Mouse (Mus musculus) Patski (cell line): ENCODE measurements at regions not wholly inside any gene's neighbourhood (a gene's known extent, or its start where the extent isn't known, plus 50 kb on each side); places are given as distances from the start of the nearest gene placed in this dataset.

Experiments
- ATAC-seq: fragments of 100-300 bp; one replicate; pipeline ENCODE4 v1.8.0; 2021
- CTCF ChIA-PET: fragments of 350-600 bp; sonication (Branson Sonifier 250); formaldehyde crosslinking; loops from one replicate; lab custom pipeline; 2022; ENCODE audit warnings: inconsistent platforms; lab: Charles Lee
- POLR2A ChIA-PET: fragments of 350-600 bp; sonication (Branson Sonifier 250); formaldehyde crosslinking; loops from one replicate; lab custom pipeline; 2022; ENCODE audit warnings: antibody characterized with exemption, inconsistent platforms; lab: Charles Lee
- DNase-seq: peaks from one replicate; pipeline ENCODE4 v3.0.0-alpha.2; 2011; ENCODE audit warnings: low read depth, low spot score
- H3K27me3 ChIP-seq: fragments of 371-371 bp; one replicate; pipeline ENCODE4 v1.5.1; 2021
- CTCF ChIP-seq: fragments of 100-300 bp; IDR thresholded peaks from one replicate; pipeline ENCODE4 v1.5.1; 2021
- in situ Hi-C: fragments of 300-500 bp; cut with MboI; formaldehyde crosslinking; loops from 3 replicates; pipeline ENCODE4 v1.11.1; 2018; ENCODE audit warnings: low pct_unique_long_range_greater_than_20kb, mixed read lengths

GRCm38 (mm10) chr5:33548800-33549199 lies 80.6 kb downstream of the Fam53a start:
- CTCF ChIA-PET = interaction anchor here (1.1 kb wide), 1 partner anchor 14 kb away, joined by 3 read pairs; no protein-coding TSS in a partner anchor
- peaks cover 17% of the 10 kb centered on the region for H3K27me3 ChIP-seq
- ATAC-seq (no peak), DNase-seq (no peak)
- POLR2A ChIA-PET = no interaction called here
- in situ Hi-C loops = no loop called here
- no peak for TF ChIP-seq CTCF

- peak; percentile 33 for ATAC-seq
- ChIA-PET POLR2A (no interaction called here), CTCF (interaction anchor here (1.0 to 2.8 kb wide), 11 partner anchors 10 to 150 kb away, joined by 3 to 17 read pairs (median 3); no protein-coding TSS in a partner anchor)
- in situ Hi-C loops = no loop called here
- peak; percentile 88 for TF ChIP-seq CTCF
- no peak for DNase-seq
- H3K27me3 ChIP-seq = peaks cover 24% of the 10 kb centered on the region
These were observed 86.1 kb downstream of the Fam53a start for GRCm38 (mm10) chr5:33543372-33543771.

GRCm38 (mm10) chr5:33542643-33543042 lies 86.8 kb downstream of the Fam53a start:
- ATAC-seq (no peak), DNase-seq (no peak)
- TF ChIP-seq CTCF = no peak
- CTCF ChIA-PET = interaction anchor here (1.0 to 2.8 kb wide), 10 partner anchors 11 to 149 kb away, joined by 3 to 17 read pairs (median 4); no protein-coding TSS in a partner anchor
- in situ Hi-C loops = no loop called here
- POLR2A ChIA-PET = no interaction called here
- H3K27me3 ChIP-seq = peaks cover 28% of the 10 kb centered on the region

GRCm38 (mm10) chr5:33542000-33542554 lies 87.4 kb downstream of the Fam53a start:
- TF ChIP-seq CTCF = no peak
- H3K27me3 ChIP-seq = peaks cover 32% of the 10 kb centered on the region
- CTCF ChIA-PET = interaction anchor here (0.6 to 2.8 kb wide), 11 partner anchors 10 to 51 kb away, joined by 3 to 17 read pairs (median 3); no protein-coding TSS in a partner anchor
- POLR2A ChIA-PET = no interaction called here
- DNase-seq (no peak), ATAC-seq (no peak)
- in situ Hi-C loops = no loop called here

- no peak for DNase-seq
- POLR2A ChIA-PET = no interaction called here
- CTCF ChIA-PET = no interaction called here
- no peak for TF ChIP-seq CTCF
- H3K27me3 ChIP-seq = peaks cover 31% of the 10 kb centered on the region
- no peak for ATAC-seq
- in situ Hi-C loops = no loop called here
These were observed 89.2 kb downstream of the Fam53a start for GRCm38 (mm10) chr5:33540259-33540658.

- peaks cover 21% of the 10 kb centered on the region for H3K27me3 ChIP-seq
- ATAC-seq (no peak), DNase-seq (no peak)
- TF ChIP-seq CTCF = no peak
- in situ Hi-C loops = no loop called here
- ChIA-PET POLR2A (no interaction called here), CTCF (no interaction called here)
These were observed 92.0 kb downstream of the Fam53a start for GRCm38 (mm10) chr5:33537429-33537828.

- no peak for TF ChIP-seq CTCF
- in situ Hi-C loops = no loop called here
- ATAC-seq (no peak), DNase-seq (no peak)
- CTCF ChIA-PET = interaction anchor here (1.5 kb wide), 1 partner anchor 9 kb away, joined by 4 read pairs; no protein-coding TSS in a partner anchor
- POLR2A ChIA-PET = no interaction called here
- H3K27me3 ChIP-seq = peaks cover 21% of the 10 kb centered on the region
These were observed 92.4 kb downstream of the Fam53a start for GRCm38 (mm10) chr5:33537017-33537416.

GRCm38 (mm10) chr5:33536261-33536660 lies 93.2 kb downstream of the Fam53a start:
- DNase-seq (no peak), ATAC-seq (no peak)
- H3K27me3 ChIP-seq = peaks cover 25% of the 10 kb centered on the region
- TF ChIP-seq CTCF = no peak
- in situ Hi-C loops = no loop called here
- POLR2A ChIA-PET = no interaction called here
- CTCF ChIA-PET = interaction anchor here (1.5 kb wide), 1 partner anchor 8 kb away, joined by 4 read pairs; no protein-coding TSS in a partner anchor

- POLR2A ChIA-PET = no interaction called here
- in situ Hi-C loops = no loop called here
- DNase-seq (no peak), ATAC-seq (no peak)
- CTCF ChIA-PET = interaction anchor here (1.5 kb wide), 1 partner anchor 7 kb away, joined by 4 read pairs; no protein-coding TSS in a partner anchor
- no peak for TF ChIP-seq CTCF
- peaks cover 24% of the 10 kb centered on the region for H3K27me3 ChIP-seq
These were observed 94.1 kb downstream of the Fam53a start for GRCm38 (mm10) chr5:33535145-33536010.

- ChIA-PET CTCF (no interaction called here), POLR2A (no interaction called here)
- ATAC-seq = no peak
- in situ Hi-C loops = no loop called here
- peaks cover 19% of the 10 kb centered on the region for H3K27me3 ChIP-seq
- no peak for TF ChIP-seq CTCF
- no peak for DNase-seq
These were observed 95.1 kb downstream of the Fam53a start for GRCm38 (mm10) chr5:33534345-33534744.

- TF ChIP-seq CTCF = no peak
- no peak for ATAC-seq
- in situ Hi-C loops = no loop called here
- H3K27me3 ChIP-seq = peaks cover 19% of the 10 kb centered on the region
- no peak for DNase-seq
- CTCF ChIA-PET = no interaction called here
- POLR2A ChIA-PET = no interaction called here
These were observed 96.2 kb downstream of the Fam53a start for GRCm38 (mm10) chr5:33533185-33533584.
